Mouse (Mus musculus): ENCODE data around the gene Gm1123. TPM values are rescaled to one million over a fixed set of nuclear protein-coding genes. Genes with fewer than 3 reads are reported as not detected.

Gm1123 gene
- 45.9 and 46.8 TPM in 2 replicates for polyA plus RNA-seq (2015; fragmentation: Nextera tagmentation; extraction: Ambion mirVana)

- Histone ChIP-seq H3K36me3 (ENCODE audit: control insufficient read depth, insufficient read depth) (peaks cover under 1% of the 10 kb centered on the region), H3K4me1 (replicated peaks; ENCODE audit: control insufficient read depth, insufficient read depth, low read length) (no peaks in the 10 kb centered on the region), H3K9me3 (ENCODE audit: control insufficient read depth) (no peaks in the 10 kb centered on the region), H3K4me3 (ENCODE audit: low read depth, low read length) (peak within 1 kb of the TSS; percentile 32), H3K9ac (ENCODE audit: low read depth, low read length) (no peak within 1 kb of the TSS), H3K4me2 (replicated peaks; ENCODE audit: low read depth) (peak within 1 kb of the TSS; percentile 59), H3K27ac (ENCODE audit: low read depth, low read length) (0 out of 2 replicates have a peak within 1 kb of the TSS, but pooled peaks have one; percentile 5), H3K27me3 (replicated peaks; ENCODE audit: control insufficient read depth, insufficient read depth, low read length) (no peaks in the 10 kb centered on the region)
- TF ChIP-seq CTCF (IDR thresholded peaks at IDR 0.05; ENCODE audit: low read depth) = no peak
- 41% methylated on average over 12 of the region's 12 CpGs for WGBS
- peak; percentile 79 for ATAC-seq
These were observed at the start of gene Gm1123 for GRCm38 (mm10) chr9:99035575-99035974. Gene Gm1123 (minus strand): TSS chr9:99035715.

GRCm38 (mm10) chr9:99081718-99082117 lies 46.2 kb upstream of the Gm1123 start:
- no peak for TF ChIP-seq CTCF (IDR thresholded peaks at IDR 0.05; ENCODE audit: low read depth)
- 91% methylated on average over 5 of the region's 5 CpGs for WGBS
- no peak overlapping the region for H3K4me2 ChIP-seq (replicated peaks; ENCODE audit: low read depth)
- H3K27me3 ChIP-seq (replicated peaks; ENCODE audit: control insufficient read depth, insufficient read depth, low read length) = no peaks in the 10 kb centered on the region
- no peak overlapping the region for H3K9ac ChIP-seq (ENCODE audit: low read depth, low read length)
- H3K36me3 ChIP-seq (ENCODE audit: control insufficient read depth, insufficient read depth) = no peaks in the 10 kb centered on the region; the same call in 1 of the 2 replicates
- H3K4me1 ChIP-seq (replicated peaks; ENCODE audit: control insufficient read depth, insufficient read depth, low read length) = no peaks in the 10 kb centered on the region
- H3K27ac ChIP-seq (ENCODE audit: low read depth, low read length) = no peak overlapping the region
- no peak overlapping the region for H3K4me3 ChIP-seq (ENCODE audit: low read depth, low read length)
- H3K9me3 ChIP-seq (ENCODE audit: control insufficient read depth) = no peaks in the 10 kb centered on the region
- no peak for ATAC-seq

- no peak for TF ChIP-seq CTCF (IDR thresholded peaks at IDR 0.05; ENCODE audit: low read depth)
- 72% methylated on average over 3 of the region's 3 CpGs for WGBS
These were observed 45.8 kb upstream of the Gm1123 start for GRCm38 (mm10) chr9:99081308-99081707.

DNA sequence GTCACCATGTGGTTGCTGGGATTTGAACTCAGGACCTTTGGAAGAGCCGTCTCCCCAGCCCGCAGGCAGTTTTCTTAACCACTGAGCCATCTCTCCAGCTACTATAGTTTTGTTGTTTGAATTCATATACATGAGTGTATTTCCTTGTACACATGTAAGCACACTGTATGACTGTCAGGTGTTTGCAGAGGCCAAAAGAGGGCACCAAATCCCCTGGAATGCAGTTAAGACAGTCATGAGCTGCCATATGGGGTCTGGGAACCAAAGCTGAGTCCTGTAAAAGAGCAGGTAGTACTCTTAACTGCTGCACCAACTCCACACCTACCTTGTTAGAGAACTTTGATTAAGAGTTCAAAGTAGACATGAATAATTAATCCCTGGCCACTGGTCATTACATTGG lies 45.1 kb upstream of the Gm1123 start:
- Histone ChIP-seq H3K9me3 (ENCODE audit: control insufficient read depth) (no peaks in the 10 kb centered on the region), H3K4me3 (ENCODE audit: low read depth, low read length) (no peak overlapping the region), H3K36me3 (ENCODE audit: control insufficient read depth, insufficient read depth) (no peaks in the 10 kb centered on the region; the same call in 1 of the 2 replicates), H3K27ac (ENCODE audit: low read depth, low read length) (no peak overlapping the region), H3K27me3 (replicated peaks; ENCODE audit: control insufficient read depth, insufficient read depth, low read length) (no peaks in the 10 kb centered on the region), H3K4me2 (replicated peaks; ENCODE audit: low read depth) (no peak overlapping the region), H3K9ac (ENCODE audit: low read depth, low read length) (no peak overlapping the region), H3K4me1 (replicated peaks; ENCODE audit: control insufficient read depth, insufficient read depth, low read length) (no peaks in the 10 kb centered on the region)
- TF ChIP-seq CTCF (IDR thresholded peaks at IDR 0.05; ENCODE audit: low read depth) = peak; percentile 40
- WGBS = 97% methylated on average over 2 of the region's 2 CpGs
- ATAC-seq = no peak

More at GRCm38 (mm10) chr9:99081308-99081707, 45.8 kb upstream of the Gm1123 start:
- ATAC-seq = no peak
- Histone ChIP-seq H3K4me1 (replicated peaks; ENCODE audit: control insufficient read depth, insufficient read depth, low read length) (no peaks in the 10 kb centered on the region), H3K9ac (ENCODE audit: low read depth, low read length) (no peak overlapping the region), H3K9me3 (ENCODE audit: control insufficient read depth) (no peaks in the 10 kb centered on the region), H3K4me2 (replicated peaks; ENCODE audit: low read depth) (no peak overlapping the region), H3K36me3 (ENCODE audit: control insufficient read depth, insufficient read depth) (no peaks in the 10 kb centered on the region; the same call in 1 of the 2 replicates), H3K4me3 (ENCODE audit: low read depth, low read length) (no peak overlapping the region), H3K27ac (ENCODE audit: low read depth, low read length) (no peak overlapping the region), H3K27me3 (replicated peaks; ENCODE audit: control insufficient read depth, insufficient read depth, low read length) (no peaks in the 10 kb centered on the region)

- Histone ChIP-seq H3K9me3 (ENCODE audit: control insufficient read depth) (no peaks in the 10 kb centered on the region), H3K27ac (ENCODE audit: low read depth, low read length) (no peak overlapping the region), H3K4me1 (replicated peaks; ENCODE audit: control insufficient read depth, insufficient read depth, low read length) (no peaks in the 10 kb centered on the region), H3K4me3 (ENCODE audit: low read depth, low read length) (no peak overlapping the region), H3K27me3 (replicated peaks; ENCODE audit: control insufficient read depth, insufficient read depth, low read length) (no peaks in the 10 kb centered on the region), H3K9ac (ENCODE audit: low read depth, low read length) (no peak overlapping the region), H3K36me3 (ENCODE audit: control insufficient read depth, insufficient read depth) (0 out of 2 replicates have a peak, but pooled peaks cover 7% of the 10 kb centered on the region), H3K4me2 (replicated peaks; ENCODE audit: low read depth) (no peak overlapping the region)
- no peak for ATAC-seq
- 67% methylated on average over 2 of the region's 2 CpGs for WGBS
- TF ChIP-seq CTCF (IDR thresholded peaks at IDR 0.05; ENCODE audit: low read depth) = no peak
These were observed 38.9 kb upstream of the Gm1123 start for GRCm38 (mm10) chr9:99074462-99074861.

DNA sequence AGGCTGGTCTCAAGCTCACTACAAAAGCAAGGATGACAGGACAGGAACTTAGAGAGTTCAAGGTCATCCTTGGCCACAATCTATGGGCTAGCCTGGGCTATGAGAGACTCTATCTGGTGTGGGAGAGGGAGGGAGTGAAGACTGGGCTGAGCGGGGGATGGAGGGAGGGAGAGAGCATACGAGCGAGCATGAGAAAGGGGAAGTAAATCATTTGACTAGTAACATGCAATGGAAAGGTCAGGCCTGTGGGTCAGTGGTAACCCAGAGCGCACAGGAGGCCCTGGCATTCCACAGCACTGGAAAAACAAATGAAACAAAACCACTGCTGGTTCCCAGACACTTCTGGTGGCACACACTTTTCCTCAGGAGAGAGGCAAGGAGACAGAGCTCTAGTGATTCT lies 37.0 kb upstream of the Gm1123 start:
- TF ChIP-seq CTCF (IDR thresholded peaks at IDR 0.05; ENCODE audit: low read depth) = no peak
- Histone ChIP-seq H3K9me3 (ENCODE audit: control insufficient read depth) (no peaks in the 10 kb centered on the region), H3K27me3 (replicated peaks; ENCODE audit: control insufficient read depth, insufficient read depth, low read length) (no peaks in the 10 kb centered on the region), H3K4me2 (replicated peaks; ENCODE audit: low read depth) (no peak overlapping the region), H3K27ac (ENCODE audit: low read depth, low read length) (no peak overlapping the region), H3K36me3 (ENCODE audit: control insufficient read depth, insufficient read depth) (0 out of 2 replicates have a peak, but pooled peaks cover 7% of the 10 kb centered on the region), H3K9ac (ENCODE audit: low read depth, low read length) (no peak overlapping the region), H3K4me3 (ENCODE audit: low read depth, low read length) (no peak overlapping the region), H3K4me1 (replicated peaks; ENCODE audit: control insufficient read depth, insufficient read depth, low read length) (no peaks in the 10 kb centered on the region)
- 66% methylated on average over 4 of the region's 4 CpGs for WGBS
- no peak for ATAC-seq
